Mouse (Mus musculus): ENCODE measurements around the gene Lpcat1. TPM values are rescaled to one million over a fixed set of nuclear protein-coding genes. Genes with fewer than 3 reads are reported as not detected.

Lpcat1 gene
- polyA plus RNA-seq, 1 experiment from 2014 or later: 60.4 TPM

DNA sequence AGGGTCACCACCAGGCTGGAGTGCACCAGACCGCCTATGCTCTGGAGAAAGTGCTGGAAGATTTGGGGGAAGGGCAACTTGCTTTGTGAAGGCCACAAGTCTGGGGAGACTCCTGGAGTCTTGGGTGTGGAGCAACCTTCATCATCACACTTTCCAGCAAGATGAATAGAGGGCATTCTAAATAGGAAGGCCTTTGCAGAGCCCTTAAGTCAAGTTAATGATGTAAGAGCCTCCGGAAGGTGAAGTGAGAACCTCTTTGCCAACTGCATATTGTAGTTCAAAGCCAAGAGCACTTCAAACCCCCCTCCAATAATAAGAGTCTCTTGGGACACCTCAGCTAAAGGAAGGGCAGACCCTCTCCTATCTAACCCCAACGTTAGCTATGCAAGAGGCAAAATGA is 18.3 kb upstream of the Lpcat1 start:
- Histone ChIP-seq H3K27me3 (replicated peaks) (no peaks in the 10 kb centered on the region), H3K27ac (no peak overlapping the region), H3K9ac (no peak overlapping the region), H3K9me3 (no peaks in the 10 kb centered on the region), H3K36me3 (no peaks in the 10 kb centered on the region), H3K4me2 (replicated peaks) (no peak overlapping the region), H3K4me1 (no peaks in the 10 kb centered on the region), H3K4me3 (no peak overlapping the region)
- WGBS: 85% methylated on average over 3 of the region's 3 CpGs
- ATAC-seq (ENCODE audit: low FRiP score, low read depth): no peak

DNA sequence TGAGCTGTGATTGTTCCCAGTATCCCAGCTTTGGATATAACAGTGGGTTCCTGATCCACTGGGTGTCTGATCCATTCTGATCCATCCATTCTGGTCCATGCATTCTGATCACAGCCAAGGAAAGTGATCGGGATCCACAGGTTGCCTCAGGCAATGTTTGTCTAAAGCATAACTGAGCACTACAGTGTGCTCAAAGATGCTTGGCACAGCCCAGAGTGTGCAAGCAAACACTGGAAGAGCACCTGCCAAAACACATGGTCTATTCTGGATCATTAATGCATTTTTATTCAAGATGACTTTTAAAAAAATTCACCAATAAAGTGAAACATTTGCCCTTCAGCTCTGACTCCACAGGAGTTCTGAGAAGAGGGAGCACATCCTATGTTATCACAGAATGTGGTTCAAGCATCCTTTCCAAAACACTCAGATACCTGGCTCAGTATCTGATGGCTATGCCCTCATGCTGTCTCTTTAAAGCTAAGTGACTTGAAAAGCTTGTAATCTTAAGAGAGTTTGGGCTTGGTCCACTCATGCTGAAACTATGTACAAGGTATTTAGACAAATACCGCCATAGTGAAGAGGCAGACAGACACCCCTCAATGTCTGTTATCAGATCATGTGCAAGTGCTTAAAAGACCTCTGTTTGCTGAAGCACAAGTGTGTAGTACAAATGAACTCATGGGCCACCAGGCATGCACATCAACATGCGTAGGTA is 13.3 kb upstream of the Lpcat1 start:
- Histone ChIP-seq H3K27me3 (replicated peaks) (no peaks in the 10 kb centered on the region), H3K36me3 (no peaks in the 10 kb centered on the region), H3K9ac (no peak overlapping the region), H3K9me3 (no peaks in the 10 kb centered on the region), H3K4me1 (no peaks in the 10 kb centered on the region), H3K4me3 (no peak overlapping the region), H3K4me2 (replicated peaks) (no peak overlapping the region), H3K27ac (no peak overlapping the region)
- 85% methylated on average over 3 of the region's 3 CpGs for WGBS
- ATAC-seq (ENCODE audit: low FRiP score, low read depth): no peak

GRCm38 (mm10) chr13:73455328-73455727 is 11.7 kb upstream of the Lpcat1 start:
- ATAC-seq (ENCODE audit: low FRiP score, low read depth): no peak
- Histone ChIP-seq H3K36me3 (no peaks in the 10 kb centered on the region), H3K9me3 (no peaks in the 10 kb centered on the region), H3K4me3 (no peak overlapping the region), H3K27me3 (replicated peaks) (no peaks in the 10 kb centered on the region), H3K4me2 (replicated peaks) (no peak overlapping the region), H3K27ac (no peak overlapping the region), H3K4me1 (no peaks in the 10 kb centered on the region), H3K9ac (no peak overlapping the region)
- WGBS: 77% methylated on average over 3 of the region's 3 CpGs

DNA sequence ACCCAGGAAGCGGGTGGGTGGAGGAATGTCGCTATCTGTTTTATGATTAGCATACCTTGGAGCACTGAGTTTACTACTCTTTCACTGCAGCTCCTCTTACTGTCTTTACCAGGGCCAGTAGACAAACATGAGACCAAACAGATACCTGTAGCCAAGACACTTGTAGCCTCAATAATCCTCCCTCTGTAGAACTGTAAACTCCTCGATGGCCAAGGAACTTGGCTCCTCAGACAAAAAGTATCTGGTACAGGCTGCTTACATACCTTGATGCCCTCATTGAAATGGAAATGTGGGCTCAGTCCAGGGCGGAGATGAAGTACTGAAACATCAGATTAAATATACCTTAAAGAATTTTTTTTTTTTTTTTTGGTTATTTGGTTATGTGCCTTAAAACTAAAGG is 9.7 kb upstream of the Lpcat1 start:
- H3K27me3 ChIP-seq (replicated peaks): no peaks in the 10 kb centered on the region
- H3K9ac ChIP-seq: no peak overlapping the region
- H3K9me3 ChIP-seq: no peaks in the 10 kb centered on the region
- 84% methylated on average over 4 of the region's 4 CpGs for WGBS
- H3K4me1 ChIP-seq: no peaks in the 10 kb centered on the region
- H3K36me3 ChIP-seq: no peaks in the 10 kb centered on the region
- H3K27ac ChIP-seq: no peak overlapping the region
- ATAC-seq (ENCODE audit: low FRiP score, low read depth): no peak
- no peak overlapping the region for H3K4me2 ChIP-seq (replicated peaks)
- H3K4me3 ChIP-seq: no peak overlapping the region

DNA sequence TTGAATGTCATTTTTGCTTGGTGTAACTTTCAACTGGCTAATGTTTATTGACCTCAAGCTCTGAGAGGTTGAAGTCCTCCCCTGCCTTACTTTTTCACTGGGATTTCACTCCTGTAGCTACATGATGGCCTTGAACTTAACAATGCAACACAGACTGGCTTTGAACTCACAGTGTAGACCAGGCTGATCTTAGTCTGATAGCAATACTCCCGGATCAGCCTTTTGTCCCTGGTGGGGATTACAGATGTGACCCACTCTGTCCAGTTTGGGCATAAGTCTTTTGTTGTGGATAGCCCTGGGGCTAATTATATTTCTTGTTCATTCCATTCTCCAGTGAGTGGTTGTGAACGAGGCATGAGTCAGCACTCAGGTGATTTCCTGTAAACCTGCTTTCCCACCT is 9.3 kb upstream of the Lpcat1 start:
- no peak overlapping the region for H3K9ac ChIP-seq
- no peak overlapping the region for H3K4me2 ChIP-seq (replicated peaks)
- no peak overlapping the region for H3K27ac ChIP-seq
- H3K36me3 ChIP-seq: no peaks in the 10 kb centered on the region
- WGBS: 87% methylated on average over 2 of the region's 2 CpGs
- no peaks in the 10 kb centered on the region for H3K9me3 ChIP-seq
- no peaks in the 10 kb centered on the region for H3K4me1 ChIP-seq
- no peaks in the 10 kb centered on the region for H3K27me3 ChIP-seq (replicated peaks)
- no peak for ATAC-seq (ENCODE audit: low FRiP score, low read depth)
- H3K4me3 ChIP-seq: no peak overlapping the region

- no peak overlapping the region for H3K27ac ChIP-seq
- no peak overlapping the region for H3K4me3 ChIP-seq
- H3K27me3 ChIP-seq (replicated peaks): no peaks in the 10 kb centered on the region
- H3K4me2 ChIP-seq (replicated peaks): no peak overlapping the region
- WGBS: 65% methylated on average over 5 of the region's 5 CpGs
- no peaks in the 10 kb centered on the region for H3K9me3 ChIP-seq
- H3K36me3 ChIP-seq: no peaks in the 10 kb centered on the region
- no peak overlapping the region for H3K9ac ChIP-seq
- no peak for ATAC-seq (ENCODE audit: low FRiP score, low read depth)
- H3K4me1 ChIP-seq: no peaks in the 10 kb centered on the region
These were observed 8.3 kb upstream of the Lpcat1 start for GRCm38 (mm10) chr13:73458719-73459118.

DNA sequence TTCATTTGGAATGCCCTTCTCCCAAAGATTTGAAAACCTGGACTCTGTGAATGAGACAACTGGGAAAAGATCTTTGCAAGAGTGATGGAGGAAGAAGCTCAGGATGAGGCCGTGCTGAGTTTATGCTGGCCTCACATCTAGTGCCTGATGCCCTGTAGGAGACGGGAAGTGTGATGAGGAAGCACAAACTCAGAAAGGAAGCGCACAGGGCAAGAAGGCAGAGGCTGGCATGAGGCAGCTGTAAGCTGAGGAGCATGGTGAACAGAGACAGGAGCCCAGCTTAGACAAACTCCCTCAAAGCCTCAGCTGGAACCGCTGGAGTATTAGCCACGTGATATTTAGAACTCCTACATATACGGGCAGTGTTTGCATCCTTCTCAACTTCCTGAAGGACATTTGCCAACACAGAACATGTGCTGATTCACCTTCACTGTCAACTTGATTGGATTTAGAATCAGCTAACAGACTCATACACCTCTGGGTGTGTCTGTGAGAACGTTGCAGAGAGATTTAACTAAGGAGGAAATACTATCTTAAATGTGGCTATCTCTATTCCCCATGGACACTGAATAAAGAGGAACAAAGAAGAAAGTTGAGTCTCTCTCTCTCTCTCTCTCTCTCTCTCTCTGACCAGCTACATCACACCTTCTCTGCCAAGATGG is 7.7 kb upstream of the Lpcat1 start:
- Histone ChIP-seq H3K9ac (no peak overlapping the region), H3K27me3 (replicated peaks) (no peaks in the 10 kb centered on the region), H3K4me3 (no peak overlapping the region), H3K4me2 (replicated peaks) (no peak overlapping the region), H3K4me1 (no peaks in the 10 kb centered on the region), H3K27ac (no peak overlapping the region), H3K9me3 (no peaks in the 10 kb centered on the region), H3K36me3 (no peaks in the 10 kb centered on the region)
- ATAC-seq (ENCODE audit: low FRiP score, low read depth): no peak
- WGBS: 80% methylated on average over 7 of the region's 7 CpGs

GRCm38 (mm10) chr13:73461551-73461950 is 5.4 kb upstream of the Lpcat1 start:
- H3K4me3 ChIP-seq: no peak overlapping the region
- ATAC-seq (ENCODE audit: low FRiP score, low read depth): no peak
- H3K27ac ChIP-seq: no peak overlapping the region
- H3K36me3 ChIP-seq: no peaks in the 10 kb centered on the region
- H3K27me3 ChIP-seq (replicated peaks): no peaks in the 10 kb centered on the region
- no peaks in the 10 kb centered on the region for H3K9me3 ChIP-seq
- no peak overlapping the region for H3K9ac ChIP-seq
- H3K4me2 ChIP-seq (replicated peaks): no peak overlapping the region
- no peaks in the 10 kb centered on the region for H3K4me1 ChIP-seq

GRCm38 (mm10) chr13:73465156-73465555 is 1.8 kb upstream of the Lpcat1 start:
- Histone ChIP-seq H3K4me3 (no peak overlapping the region), H3K9ac (no peak overlapping the region), H3K4me2 (replicated peaks) (no peak overlapping the region), H3K27ac (no peak overlapping the region), H3K4me1 (peaks cover 22% of the 10 kb centered on the region), H3K27me3 (replicated peaks) (no peaks in the 10 kb centered on the region), H3K36me3 (no peaks in the 10 kb centered on the region), H3K9me3 (no peaks in the 10 kb centered on the region)
- 67% methylated on average over 2 of the region's 2 CpGs for WGBS
- ATAC-seq (ENCODE audit: low FRiP score, low read depth): no peak

DNA sequence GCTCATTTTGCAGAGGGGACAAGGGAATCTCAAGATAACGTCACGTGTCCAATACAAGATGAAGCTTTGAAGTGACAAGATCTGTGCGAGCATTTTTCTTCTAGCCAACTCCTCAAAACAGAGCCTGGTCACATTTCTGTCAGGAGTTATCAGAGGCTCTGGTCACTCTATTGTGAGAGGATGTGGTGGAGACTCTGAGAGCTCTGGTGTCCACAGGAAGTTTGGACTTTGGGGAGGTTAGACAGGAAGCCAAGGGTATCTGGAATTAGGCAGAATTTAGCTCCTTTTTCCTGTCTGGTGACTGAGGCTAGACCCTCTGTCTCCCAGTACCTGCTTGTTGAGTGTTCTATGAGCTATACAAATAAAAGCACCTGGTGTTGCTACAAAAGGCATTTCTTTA is 586 bp upstream of the Lpcat1 start:
- no peak overlapping the region for H3K27ac ChIP-seq
- no peaks in the 10 kb centered on the region for H3K27me3 ChIP-seq (replicated peaks)
- no peak for ATAC-seq (ENCODE audit: low FRiP score, low read depth)
- H3K4me2 ChIP-seq (replicated peaks): peak overlapping the region; percentile 95
- WGBS: 89% methylated on average over 3 of the region's 3 CpGs
- H3K4me1 ChIP-seq: peaks cover 22% of the 10 kb centered on the region
- no peak overlapping the region for H3K9ac ChIP-seq
- H3K9me3 ChIP-seq: no peaks in the 10 kb centered on the region
- no peaks in the 10 kb centered on the region for H3K36me3 ChIP-seq
- no peak overlapping the region for H3K4me3 ChIP-seq

GRCm38 (mm10) chr13:73467421-73468237 is 632 bp downstream of the Lpcat1 start:
- WGBS: 1% methylated on average over 52 of the region's 53 CpGs
- peak; percentile 91 for ATAC-seq (ENCODE audit: low FRiP score, low read depth)
- H3K27me3 ChIP-seq (replicated peaks): no peaks in the 10 kb centered on the region

GRCm38 (mm10) chr13:73468834-73469233 is 1.8 kb downstream of the Lpcat1 start:
- H3K9ac ChIP-seq: no peak overlapping the region; the same call in 1 of the 2 replicates
- H3K27ac ChIP-seq: no peak overlapping the region
- no peaks in the 10 kb centered on the region for H3K36me3 ChIP-seq
- no peaks in the 10 kb centered on the region for H3K27me3 ChIP-seq (replicated peaks)
- peaks cover 22% of the 10 kb centered on the region for H3K4me1 ChIP-seq
- H3K4me2 ChIP-seq (replicated peaks): peak overlapping the region; percentile 95
- no peak overlapping the region for H3K4me3 ChIP-seq
- 63% methylated on average over 3 of the region's 3 CpGs for WGBS
- ATAC-seq (ENCODE audit: low FRiP score, low read depth): no peak
- H3K9me3 ChIP-seq: no peaks in the 10 kb centered on the region

More at GRCm38 (mm10) chr13:73467421-73468237, 632 bp downstream of the Lpcat1 start:
- Histone ChIP-seq H3K9ac (peak overlapping the region; percentile 93), H3K9me3 (no peaks in the 10 kb centered on the region), H3K4me1 (peaks cover 22% of the 10 kb centered on the region), H3K27ac (peak overlapping the region; percentile 95), H3K4me3 (peak overlapping the region; percentile 89), H3K36me3 (no peaks in the 10 kb centered on the region), H3K4me2 (replicated peaks) (peak overlapping the region; percentile 95)

Measured in neural tube, embryonic 12.5 days (tissue).